Mouse (Mus musculus) heart, embryonic 15.5 days (tissue): Measurements from ENCODE around the gene Prss32. TPM values are rescaled to one million over a fixed set of nuclear protein-coding genes. Genes with fewer than 3 reads are reported as not detected.

Experiments
- ATAC-seq: fragments of 200-750 bp; cut with Nextera tagmentation; replicated peaks from 2 replicates; pipeline ENCODE4 v1.8.0; 2017; ENCODE audit warnings: low read depth, moderate TSS enrichment; ENCODE audit not compliant: insufficient number of reproducible peaks, insufficient read depth, low FRiP score
- H3K27ac ChIP-seq: fragments of 300-500 bp; sonication (generic); 2 replicates; pipeline ENCODE4 v1.5.1; 2015; ENCODE audit warnings: mild to moderate bottlenecking, inconsistent platforms
- H3K27me3 ChIP-seq: fragments of 300-500 bp; sonication (generic); 2 replicates; pipeline ENCODE4 v1.6.1; 2015; ENCODE audit warnings: inconsistent platforms
- H3K36me3 ChIP-seq: fragments of 300-500 bp; sonication (generic); 2 replicates; pipeline ENCODE4 v1.6.1; 2015; ENCODE audit warnings: mild to moderate bottlenecking, inconsistent platforms
- H3K4me1 ChIP-seq: fragments of 300-500 bp; sonication (generic); replicated peaks from 2 replicates; pipeline ENCODE4 v1.6.1; 2015; ENCODE audit warnings: inconsistent platforms
- H3K4me2 ChIP-seq: fragments of 300-500 bp; sonication (generic); 2 replicates; pipeline ENCODE4 v1.6.1; 2015; ENCODE audit warnings: inconsistent platforms, mild to moderate bottlenecking, moderate library complexity
- H3K4me3 ChIP-seq: fragments of 300-500 bp; sonication (generic); 2 replicates; pipeline ENCODE4 v1.5.1; 2015; ENCODE audit warnings: mild to moderate bottlenecking, inconsistent platforms
- H3K9ac ChIP-seq: fragments of 300-500 bp; sonication (generic); 2 replicates; pipeline ENCODE4 v1.6.1; 2015; ENCODE audit warnings: mild to moderate bottlenecking, inconsistent platforms
- H3K9me3 ChIP-seq: fragments of 300-500 bp; sonication (generic); replicated peaks from 2 replicates; pipeline ENCODE4 v1.6.1; 2016; ENCODE audit warnings: inconsistent platforms
- WGBS: fragments of 180-500 bp; shearing (Covaris S2); methylation state at CpG from one replicate; pipeline ENCODE4 v1.1.7; 2015; ENCODE audit warnings: mixed read lengths; 5-methylcytosine and 5-hydroxymethylcytosine counted together
- polyA plus RNA-seq: library from polyadenylated mRNA; unstranded; fragments of >200 nt; fragmentation: Nextera tagmentation; extraction: Ambion mirVana; gene quantifications from 2 replicates; pipeline ENCODE4 v1.2.1, GENCODE M21; 2015

The Prss32 gene
- polyA plus RNA-seq, 1 experiment from 2014 or later: not detected

GRCm38 (mm10) chr17:23819235-23819634 lies 24.4 kb upstream of the Prss32 start:
- Histone ChIP-seq H3K4me2 (no peak overlapping the region), H3K4me3 (no peak overlapping the region), H3K9me3 (peaks cover 10% of the 10 kb centered on the region), H3K4me1 (no peaks in the 10 kb centered on the region), H3K9ac (no peak overlapping the region), H3K27ac (no peak overlapping the region), H3K36me3 (peaks cover 97% of the 10 kb centered on the region), H3K27me3 (no peaks in the 10 kb centered on the region)
- WGBS: 97% methylated on average over 25 of the region's 25 CpGs
- no peak for ATAC-seq

GRCm38 (mm10) chr17:23820731-23821130 lies 22.9 kb upstream of the Prss32 start:
- peaks cover 10% of the 10 kb centered on the region for H3K9me3 ChIP-seq
- WGBS: 94% methylated on average over 5 of the region's 5 CpGs
- no peak overlapping the region for H3K4me3 ChIP-seq
- no peaks in the 10 kb centered on the region for H3K27me3 ChIP-seq
- no peaks in the 10 kb centered on the region for H3K4me1 ChIP-seq
- H3K9ac ChIP-seq: no peak overlapping the region
- no peak overlapping the region for H3K27ac ChIP-seq
- no peak overlapping the region for H3K4me2 ChIP-seq
- peaks cover 97% of the 10 kb centered on the region for H3K36me3 ChIP-seq
- ATAC-seq: no peak

DNA sequence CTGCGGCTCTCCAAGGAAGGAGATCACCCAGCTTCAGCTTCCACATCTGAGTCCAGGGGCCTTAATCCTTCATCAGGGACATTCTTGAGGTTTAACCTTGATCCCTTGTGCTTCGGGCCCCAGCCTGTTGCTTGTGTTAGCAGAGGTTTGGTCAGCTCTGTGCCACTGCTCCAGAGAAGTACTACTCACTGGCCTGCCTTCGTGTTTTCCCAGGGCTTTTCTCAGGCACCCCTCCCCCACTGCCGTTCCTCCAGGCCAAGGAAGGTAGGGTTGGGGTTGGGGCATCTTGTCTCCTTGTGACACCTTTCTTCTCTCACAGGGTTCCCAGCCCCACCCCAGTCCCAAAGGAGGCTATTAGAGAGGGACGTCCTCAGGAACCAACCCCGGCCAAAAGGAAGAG lies 21.6 kb upstream of the Prss32 start:
- no peak overlapping the region for H3K4me2 ChIP-seq
- peaks cover 6% of the 10 kb centered on the region for H3K4me1 ChIP-seq
- ATAC-seq: no peak
- H3K4me3 ChIP-seq: no peak overlapping the region
- WGBS: 68% methylated on average over 6 of the region's 6 CpGs
- H3K36me3 ChIP-seq: peaks cover 94% of the 10 kb centered on the region
- H3K27ac ChIP-seq: no peak overlapping the region
- H3K27me3 ChIP-seq: no peaks in the 10 kb centered on the region
- no peak overlapping the region for H3K9ac ChIP-seq
- H3K9me3 ChIP-seq: peaks cover 10% of the 10 kb centered on the region

- 80% methylated on average over 16 of the region's 16 CpGs for WGBS
- H3K4me2 ChIP-seq: no peak overlapping the region
- peaks cover 84% of the 10 kb centered on the region for H3K36me3 ChIP-seq
- peaks cover 10% of the 10 kb centered on the region for H3K9me3 ChIP-seq
- H3K4me1 ChIP-seq: peaks cover 15% of the 10 kb centered on the region
- no peak overlapping the region for H3K9ac ChIP-seq
- ATAC-seq: no peak
- no peak overlapping the region for H3K4me3 ChIP-seq
- H3K27ac ChIP-seq: no peak overlapping the region
- H3K27me3 ChIP-seq: no peaks in the 10 kb centered on the region
Measured at GRCm38 (mm10) chr17:23823018-23823417, 20.6 kb upstream of the Prss32 start.

GRCm38 (mm10) chr17:23823614-23824013 lies 20.0 kb upstream of the Prss32 start:
- Histone ChIP-seq H3K4me1 (peaks cover 18% of the 10 kb centered on the region), H3K27ac (no peak overlapping the region), H3K4me3 (no peak overlapping the region), H3K9ac (no peak overlapping the region), H3K27me3 (no peaks in the 10 kb centered on the region), H3K4me2 (no peak overlapping the region), H3K9me3 (peaks cover 10% of the 10 kb centered on the region), H3K36me3 (peaks cover 78% of the 10 kb centered on the region)
- WGBS: 86% methylated on average over 12 of the region's 12 CpGs
- no peak for ATAC-seq

- H3K27ac ChIP-seq: no peak overlapping the region
- 83% methylated on average over 4 of the region's 4 CpGs for WGBS
Measured at GRCm38 (mm10) chr17:23825591-23825990, 18.1 kb upstream of the Prss32 start.

DNA sequence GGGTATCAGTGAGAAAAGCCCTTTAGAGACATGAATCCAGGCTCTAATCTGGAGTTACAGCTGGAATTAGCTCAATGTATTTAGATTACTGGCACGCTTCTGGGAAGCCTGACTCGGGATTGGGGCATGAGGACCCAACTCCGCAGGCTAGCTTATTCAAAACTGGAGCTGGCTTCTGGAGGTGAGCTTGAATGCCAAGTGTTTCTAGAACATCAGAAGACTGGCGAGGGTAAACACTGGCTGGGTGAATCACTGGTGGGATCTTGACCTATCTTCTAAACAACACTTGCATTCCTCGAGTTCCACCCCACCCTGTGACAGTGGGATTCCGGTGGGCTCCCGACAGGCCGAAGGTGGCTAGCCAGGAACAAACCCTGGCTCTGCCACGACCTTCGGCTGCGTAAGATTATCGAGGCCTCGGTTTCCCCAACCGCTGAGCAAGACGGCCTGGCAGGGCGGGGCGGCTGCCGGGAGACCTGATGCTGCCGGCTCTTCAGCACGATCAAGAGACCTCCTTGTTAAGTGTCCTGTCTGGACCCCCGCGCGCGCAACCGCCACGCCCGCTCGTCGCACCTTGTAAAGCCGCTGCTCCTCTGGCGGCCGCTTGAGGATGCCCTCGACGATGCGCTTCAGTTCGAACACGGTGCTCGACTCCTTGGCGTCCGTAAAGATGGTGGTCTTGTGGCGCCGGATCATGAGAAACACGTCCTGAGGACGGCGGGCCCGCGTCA lies 15.2 kb upstream of the Prss32 start:
- Histone ChIP-seq H3K9ac (peak overlapping the region; percentile 76), H3K36me3 (peaks cover 31% of the 10 kb centered on the region), H3K27ac (peak overlapping the region; percentile 82), H3K4me2 (peak overlapping the region; percentile 83), H3K27me3 (peaks cover 34% of the 10 kb centered on the region), H3K4me3 (peak overlapping the region; percentile 84), H3K4me1 (peaks cover 18% of the 10 kb centered on the region), H3K9me3 (no peaks in the 10 kb centered on the region)
- WGBS: under 1% methylated on average over 47 of the region's 47 CpGs
- ATAC-seq: peak; percentile 80

More at GRCm38 (mm10) chr17:23825591-23825990, 18.1 kb upstream of the Prss32 start:
- no peak overlapping the region for H3K4me3 ChIP-seq
- no peak overlapping the region for H3K9ac ChIP-seq
- H3K27me3 ChIP-seq: peaks cover 8% of the 10 kb centered on the region
- no peaks in the 10 kb centered on the region for H3K9me3 ChIP-seq
- H3K4me2 ChIP-seq: no peak overlapping the region
- no peak for ATAC-seq
- H3K4me1 ChIP-seq: peaks cover 18% of the 10 kb centered on the region
- peaks cover 59% of the 10 kb centered on the region for H3K36me3 ChIP-seq

GRCm38 (mm10) chr17:23829064-23829619 lies 14.5 kb upstream of the Prss32 start, which contains the start of gene Elob:
TSS of gene Elob (minus strand) at chr17:23829136.
- Histone ChIP-seq H3K4me1 (peaks cover 18% of the 10 kb centered on the region), H3K4me3 (peak within 1 kb of the TSS; percentile 84), H3K27me3 (peaks cover 40% of the 10 kb centered on the region), H3K9me3 (no peaks in the 10 kb centered on the region), H3K27ac (peak within 1 kb of the TSS; percentile 82), H3K4me2 (peak within 1 kb of the TSS; percentile 83), H3K9ac (peak within 1 kb of the TSS; percentile 76), H3K36me3 (peaks cover 25% of the 10 kb centered on the region)
- peak; percentile 94 for ATAC-seq
- WGBS: under 1% methylated on average over 41 of the region's 42 CpGs

DNA sequence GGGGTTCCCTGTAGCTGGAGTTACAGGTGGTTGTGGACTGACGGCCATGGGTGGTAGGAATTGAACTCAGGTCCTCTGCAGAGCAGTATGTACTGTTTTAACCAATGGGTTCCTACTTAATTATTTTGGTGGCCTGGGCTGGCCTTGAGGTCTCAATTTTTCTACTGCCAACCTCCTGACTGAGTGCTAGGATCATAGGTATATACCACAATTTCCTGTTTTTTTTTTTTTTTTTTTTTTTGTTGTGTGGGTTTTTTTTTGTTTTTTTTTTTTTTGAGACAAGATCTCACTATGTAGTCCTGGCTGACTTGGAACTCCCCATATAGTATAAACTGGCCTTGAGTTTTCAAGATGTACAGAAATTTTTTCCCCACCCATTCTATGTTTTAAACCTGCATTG lies 12.5 kb upstream of the Prss32 start:
- Histone ChIP-seq H3K27ac (no peak overlapping the region), H3K36me3 (peaks cover 5% of the 10 kb centered on the region), H3K4me1 (peaks cover 18% of the 10 kb centered on the region), H3K4me3 (no peak overlapping the region), H3K27me3 (peaks cover 60% of the 10 kb centered on the region), H3K9me3 (no peaks in the 10 kb centered on the region), H3K4me2 (no peak overlapping the region), H3K9ac (no peak overlapping the region)
- 91% methylated on average over 1 of the region's 1 CpGs for WGBS
- ATAC-seq: no peak

GRCm38 (mm10) chr17:23836006-23836575 lies 7.6 kb upstream of the Prss32 start, which contains the start of gene Prss33:
TSS of gene Prss33 (minus strand) at chr17:23836056.
- Histone ChIP-seq H3K9ac (no peak within 1 kb of the TSS), H3K27ac (no peak within 1 kb of the TSS), H3K9me3 (no peaks in the 10 kb centered on the region), H3K27me3 (peaks cover 59% of the 10 kb centered on the region), H3K4me1 (no peaks in the 10 kb centered on the region), H3K4me2 (no peak within 1 kb of the TSS), H3K36me3 (no peaks in the 10 kb centered on the region), H3K4me3 (no peak within 1 kb of the TSS)
- ATAC-seq: no peak
- WGBS: 78% methylated on average over 8 of the region's 8 CpGs

DNA sequence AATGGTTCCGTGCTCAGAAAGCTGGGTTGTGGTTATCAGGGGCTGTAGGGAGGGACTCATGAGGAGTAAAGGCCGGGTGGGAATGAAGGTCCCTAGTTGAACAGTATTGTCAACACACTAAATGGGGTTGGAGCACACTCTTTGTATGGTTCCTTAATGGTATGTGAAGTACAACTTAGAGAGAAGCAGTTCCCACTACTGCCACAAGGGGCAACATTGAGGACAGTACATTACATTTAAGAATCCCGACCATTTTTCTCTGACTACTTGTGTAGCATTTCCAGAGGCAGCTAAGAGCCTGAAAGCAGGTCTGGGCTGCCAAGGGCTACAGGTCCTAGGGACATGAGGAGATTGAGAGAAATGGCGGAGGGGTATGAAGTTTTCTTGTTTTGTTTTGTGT lies 2.5 kb upstream of the Prss32 start:
- Histone ChIP-seq H3K4me3 (no peak overlapping the region), H3K36me3 (no peaks in the 10 kb centered on the region), H3K4me2 (no peak overlapping the region), H3K9me3 (no peaks in the 10 kb centered on the region), H3K27me3 (peaks cover 26% of the 10 kb centered on the region), H3K9ac (no peak overlapping the region), H3K27ac (no peak overlapping the region), H3K4me1 (0 out of 2 replicates have a peak, but pooled peaks cover 2% of the 10 kb centered on the region)
- no peak for ATAC-seq
- WGBS: 33% methylated on average over 4 of the region's 4 CpGs
